Comparison of ENCODE assay signal across 8 mouse cellular contexts in genomic region chr14:34615082-34615481, GRCm38 (mm10). TPM values are rescaled to one million over a fixed set of nuclear protein-coding genes. Genes with fewer than 3 reads are reported as not detected.
DNase-seq lines count a peak whose midpoint lies in the region; ATAC-seq and TF ChIP-seq lines count a peak whose summit lies in the region.

No protein-coding gene starts in this region.

- H3K9me3 ChIP-seq in heart, embryonic 13.5 days = no peaks in the 10 kb centered on the region
- H3K9me3 ChIP-seq in forebrain, embryonic 14.5 days (replicated peaks; ENCODE audit: control insufficient read depth, low read length) = no peaks in the 10 kb centered on the region
- H3K9me3 ChIP-seq in limb, embryonic 12.5 days = no peaks in the 10 kb centered on the region
- no peaks in the 10 kb centered on the region for H3K9me3 ChIP-seq in midbrain, postnatal 0 days (ENCODE audit: low read length)

- H3K4me2 ChIP-seq in heart, embryonic 13.5 days = peak overlapping the region; percentile 72
- H3K4me2 ChIP-seq in forebrain, embryonic 14.5 days (ENCODE audit: low read length) = peak overlapping the region; percentile 37
- peak overlapping the region; percentile 51 for H3K4me2 ChIP-seq in limb, embryonic 12.5 days
- peak overlapping the region; percentile 33 for H3K4me2 ChIP-seq in midbrain, postnatal 0 days (ENCODE audit: low read depth, low read length, poor library complexity, severe bottlenecking)

- 3% methylated on average over 13 of the region's 13 CpGs for WGBS in heart, embryonic 13.5 days
- WGBS in forebrain, embryonic 14.5 days = 2% methylated on average over 13 of the region's 13 CpGs
- WGBS in limb, embryonic 12.5 days = under 1% methylated on average over 13 of the region's 13 CpGs
- 5% methylated on average over 13 of the region's 13 CpGs for WGBS in midbrain, postnatal 0 days

- H3K27me3 ChIP-seq in heart, embryonic 13.5 days (replicated peaks) = peaks cover 53% of the 10 kb centered on the region
- peaks cover 5% of the 10 kb centered on the region for H3K27me3 ChIP-seq in forebrain, embryonic 14.5 days (replicated peaks; ENCODE audit: control insufficient read depth, insufficient read depth, low read length)
- peaks cover 43% of the 10 kb centered on the region for H3K27me3 ChIP-seq in limb, embryonic 12.5 days
- H3K27me3 ChIP-seq in midbrain, postnatal 0 days (ENCODE audit: insufficient read depth, low read length) = peaks cover 9% of the 10 kb centered on the region; the same call in 1 of the 2 replicates

- H3K9ac ChIP-seq in heart, embryonic 13.5 days = peak overlapping the region; percentile 72
- no peak overlapping the region for H3K9ac ChIP-seq in forebrain, embryonic 14.5 days (ENCODE audit: low read length)
- H3K9ac ChIP-seq in limb, embryonic 12.5 days (replicated peaks) = no peak overlapping the region
- H3K9ac ChIP-seq in midbrain, postnatal 0 days (replicated peaks; ENCODE audit: low read length, poor library complexity, severe bottlenecking) = no peak overlapping the region

- peak; percentile 44; the same call in 1 of the 2 replicates for ATAC-seq in heart, embryonic 13.5 days (ENCODE audit: extremely low read depth, insufficient number of reproducible peaks, low FRiP score, low TSS enrichment)
- ATAC-seq in forebrain, embryonic 14.5 days = no peak
- ATAC-seq in limb, embryonic 12.5 days (ENCODE audit: insufficient number of reproducible peaks, insufficient read depth, low FRiP score, low TSS enrichment, low read depth) = peak; percentile 28; the same call in 1 of the 2 replicates
- ATAC-seq in midbrain, postnatal 0 days (ENCODE audit: low FRiP score) = no peak

- peak overlapping the region; percentile 46 for H3K4me3 ChIP-seq in heart, embryonic 13.5 days
- peak overlapping the region; percentile 1; the same call in 1 of the 2 replicates for H3K4me3 ChIP-seq in forebrain, embryonic 14.5 days (ENCODE audit: low read depth, low read length)
- H3K4me3 ChIP-seq in limb, embryonic 12.5 days (replicated peaks) = peak overlapping the region; percentile 29
- no peak overlapping the region for H3K4me3 ChIP-seq in midbrain, postnatal 0 days (ENCODE audit: low read depth, low read length)

- no peak overlapping the region for H3K27ac ChIP-seq in heart, embryonic 13.5 days (replicated peaks)
- no peak overlapping the region for H3K27ac ChIP-seq in forebrain, embryonic 14.5 days (ENCODE audit: low read depth, low read length)
- no peak overlapping the region for H3K27ac ChIP-seq in limb, embryonic 12.5 days
- H3K27ac ChIP-seq in midbrain, postnatal 0 days (ENCODE audit: low read depth, low read length) = no peak overlapping the region

- no peak for DNase-seq in heart, adult 11 months
- no peak for DNase-seq in forebrain, embryonic 14.5 days (ENCODE audit: low spot score)
- DNase-seq in midbrain, postnatal 0 days (ENCODE audit: low spot score) = no peak
- no peak for DNase-seq in c-Kit-positive CD71-positive TER-119-positive erythroid progenitor cells, embryonic 14.5 days (ENCODE audit: low spot score)
- no peak for DNase-seq in left cerebral cortex, adult 18-20 months (ENCODE audit: low spot score in 2 of 2)
- no peak for DNase-seq in adrenal gland, adult 8-10 months

- H3K36me3 ChIP-seq in heart, embryonic 13.5 days = no peaks in the 10 kb centered on the region
- H3K36me3 ChIP-seq in forebrain, embryonic 14.5 days (ENCODE audit: control insufficient read depth, insufficient read depth, low read length) = no peaks in the 10 kb centered on the region
- no peaks in the 10 kb centered on the region for H3K36me3 ChIP-seq in limb, embryonic 12.5 days
- H3K36me3 ChIP-seq in midbrain, postnatal 0 days (ENCODE audit: insufficient read depth, low read length) = no peaks in the 10 kb centered on the region

- peaks cover 22% of the 10 kb centered on the region for H3K4me1 ChIP-seq in heart, embryonic 13.5 days
- H3K4me1 ChIP-seq in forebrain, embryonic 14.5 days (ENCODE audit: control insufficient read depth, insufficient read depth, low read length) = no peaks in the 10 kb centered on the region
- H3K4me1 ChIP-seq in limb, embryonic 12.5 days (replicated peaks) = peaks cover 6% of the 10 kb centered on the region
- peaks cover 5% of the 10 kb centered on the region; the same call in 1 of the 2 replicates for H3K4me1 ChIP-seq in midbrain, postnatal 0 days (ENCODE audit: insufficient read depth, low read length)

- no peak for TF ChIP-seq CTCF in midbrain, postnatal 0 days (IDR thresholded peaks at IDR 0.05)

RNA-seq across cellular contexts. Expression of gene Opn4, which starts 15.1 kb away (rescaled TPM):
- polyA plus RNA-seq in heart, embryonic 13.5 days (2015; fragmentation: Nextera tagmentation; extraction: Ambion mirVana) = 4.8 and 5.8 TPM in 2 replicates
- polyA plus RNA-seq in forebrain, embryonic 14.5 days (2014; fragmentation: Nextera tagmentation; extraction: Ambion mirVana) = not detected in 2 replicates
- 0.10 TPM in 1 of 2 replicates, not detected in the other for polyA plus RNA-seq in limb, embryonic 12.5 days (2016; fragmentation: Nextera tagmentation; extraction: Ambion mirVana)
- not detected in 2 replicates for total RNA-seq in midbrain, postnatal 0 days (2014; rRNA removed)
- 0.10 and 0.14 TPM in 2 replicates for polyA plus RNA-seq in midbrain, postnatal 0 days (2015; fragmentation: Nextera tagmentation; extraction: Ambion mirVana)
- total RNA-seq in left cerebral cortex, adult 18-20 months (2021) = not detected
- total RNA-seq in adrenal gland, adult 8-10 months (2022) = under 1 TPM in 2 of 4 experiments, not detected in 2; 0.14 to 0.23 TPM

RNA-seq across cellular contexts. Expression of gene Ldb3, which starts 26.6 kb away (rescaled TPM):
- 226 and 249 TPM in 2 replicates for polyA plus RNA-seq in heart, embryonic 13.5 days (2015; fragmentation: Nextera tagmentation; extraction: Ambion mirVana)
- polyA plus RNA-seq in forebrain, embryonic 14.5 days (2014; fragmentation: Nextera tagmentation; extraction: Ambion mirVana) = 0.49 and 0.63 TPM in 2 replicates
- 1.9 and 3.3 TPM in 2 replicates for polyA plus RNA-seq in limb, embryonic 12.5 days (2016; fragmentation: Nextera tagmentation; extraction: Ambion mirVana)
- 1.6 and 1.7 TPM in 2 replicates for total RNA-seq in midbrain, postnatal 0 days (2014; rRNA removed)
- polyA plus RNA-seq in midbrain, postnatal 0 days (2015; fragmentation: Nextera tagmentation; extraction: Ambion mirVana) = 1.1 and 1.2 TPM in 2 replicates
- total RNA-seq in left cerebral cortex, adult 18-20 months (2021) = 1 to 10 TPM; 2.2 to 3.1 TPM
- total RNA-seq in adrenal gland, adult 8-10 months (2022) = under 1 TPM; 0.35 to 0.98 (median 0.69) TPM

RNA-seq across cellular contexts. Expression of gene Wapl, which starts 58.6 kb away (rescaled TPM):
- polyA plus RNA-seq in heart, embryonic 13.5 days (2015; fragmentation: Nextera tagmentation; extraction: Ambion mirVana) = 15.5 and 16.4 TPM in 2 replicates
- 20.7 and 21.2 TPM in 2 replicates for polyA plus RNA-seq in forebrain, embryonic 14.5 days (2014; fragmentation: Nextera tagmentation; extraction: Ambion mirVana)
- 35.1 and 37.2 TPM in 2 replicates for polyA plus RNA-seq in limb, embryonic 12.5 days (2016; fragmentation: Nextera tagmentation; extraction: Ambion mirVana)
- 14.8 and 23.7 TPM in 2 replicates for total RNA-seq in midbrain, postnatal 0 days (2014; rRNA removed)
- 8.8 and 9.9 TPM in 2 replicates for polyA plus RNA-seq in midbrain, postnatal 0 days (2015; fragmentation: Nextera tagmentation; extraction: Ambion mirVana)
- 10 to 100 TPM; 44.7 to 46.0 TPM for total RNA-seq in left cerebral cortex, adult 18-20 months (2021)
- total RNA-seq in adrenal gland, adult 8-10 months (2022) = 100 to 1,000 TPM in 1 of 4 experiments, 10 to 100 TPM in 3; 77.4 to 100 (median 83.2) TPM

Comparison
In these comparisons a context has a peak if more than half of its experiments do, and no peak if none do; other contexts are left out.
1. ATAC-seq: peak in heart, embryonic 13.5 days (single experiment) and limb, embryonic 12.5 days (single experiment); none in forebrain, embryonic 14.5 days (single experiment) and midbrain, postnatal 0 days (single experiment).
2. RNA of gene Ldb3, which starts 26.6 kb away (polyA plus RNA-seq): 226 to 249 TPM in heart, embryonic 13.5 days; 1.9 to 3.3 TPM in limb, embryonic 12.5 days, 1.1 to 1.2 TPM in midbrain, postnatal 0 days and 0.49 to 0.63 TPM in forebrain, embryonic 14.5 days; every median in the first group is over 10 times any median in the second.
3. Peak in every context shown above with its lines, with median percentiles within 50 percentile points of each other: H3K4me2 ChIP-seq.